Mouse (Mus musculus): ENCODE data around the gene Rnf224.

The Rnf224 gene

GRCm38 (mm10) chr2:25227406-25227805 lies 9.2 kb downstream of the Rnf224 start:
- in situ Hi-C loops (cut with MseI, MboI), result no loop called here

GRCm38 (mm10) chr2:25226864-25227263 lies 9.7 kb downstream of the Rnf224 start:
- in situ Hi-C loops (cut with MseI, MboI), result no loop called here

GRCm38 (mm10) chr2:25225811-25226379 lies 10.7 kb downstream of the Rnf224 start:
- in situ Hi-C loops (cut with MseI, MboI), result no loop called here

DNA sequence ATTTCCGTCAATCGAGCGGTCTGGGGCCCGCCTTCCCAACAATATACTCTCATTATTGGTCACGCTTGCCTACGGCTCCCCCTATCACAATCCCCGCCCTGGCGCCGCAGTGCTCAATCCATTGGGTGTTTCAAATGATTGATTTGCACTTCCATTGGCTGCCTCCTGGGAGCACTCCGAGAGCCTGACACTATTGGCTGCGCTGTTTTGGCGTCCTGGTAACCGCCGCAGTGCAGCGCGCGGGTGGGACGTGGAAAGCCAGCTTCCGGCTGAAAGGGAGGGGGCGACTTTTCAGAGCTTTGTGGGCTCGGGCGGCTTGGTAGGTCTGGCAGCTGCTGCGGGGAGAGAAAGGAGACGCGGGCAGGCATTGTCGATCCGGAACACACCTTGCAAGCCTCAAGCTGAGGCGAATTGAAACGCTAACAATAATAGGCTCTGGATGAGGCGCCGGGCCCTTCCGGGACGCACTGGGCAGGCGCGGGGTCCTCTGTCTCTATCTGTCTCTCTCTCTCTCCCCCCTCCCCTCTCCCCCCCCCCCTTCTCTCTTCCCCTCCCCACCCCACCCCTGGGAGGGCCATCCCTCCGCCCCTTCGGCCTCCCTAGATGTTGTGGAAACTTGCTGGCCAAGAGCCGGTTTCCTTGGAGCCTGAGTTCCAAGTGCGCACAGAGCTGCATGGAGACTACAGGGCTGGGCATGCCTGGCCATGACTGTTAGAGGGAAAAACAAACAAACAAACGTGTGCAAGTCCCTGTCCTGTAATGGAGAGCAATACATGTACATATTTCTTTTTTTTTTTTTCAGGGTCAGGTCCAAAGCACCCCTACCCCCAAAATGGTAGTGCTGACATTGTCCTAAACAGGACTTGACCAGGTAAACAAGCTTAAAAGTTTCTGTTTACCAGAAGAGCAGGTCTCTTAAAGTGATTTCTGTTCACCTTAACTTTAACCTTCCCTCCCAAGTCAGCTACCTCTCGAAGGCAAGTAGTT lies 11.5 kb downstream of the Rnf224 start:
- in situ Hi-C loops (cut with MseI, MboI), result no loop called here

- in situ Hi-C loops (cut with MseI, MboI), result no loop called here
These were observed 12.2 kb downstream of the Rnf224 start, which contains the start of gene Tubb4b for GRCm38 (mm10) chr2:25224492-25224765. Tubb4b (minus strand) TSS chr2:25224702.

DNA sequence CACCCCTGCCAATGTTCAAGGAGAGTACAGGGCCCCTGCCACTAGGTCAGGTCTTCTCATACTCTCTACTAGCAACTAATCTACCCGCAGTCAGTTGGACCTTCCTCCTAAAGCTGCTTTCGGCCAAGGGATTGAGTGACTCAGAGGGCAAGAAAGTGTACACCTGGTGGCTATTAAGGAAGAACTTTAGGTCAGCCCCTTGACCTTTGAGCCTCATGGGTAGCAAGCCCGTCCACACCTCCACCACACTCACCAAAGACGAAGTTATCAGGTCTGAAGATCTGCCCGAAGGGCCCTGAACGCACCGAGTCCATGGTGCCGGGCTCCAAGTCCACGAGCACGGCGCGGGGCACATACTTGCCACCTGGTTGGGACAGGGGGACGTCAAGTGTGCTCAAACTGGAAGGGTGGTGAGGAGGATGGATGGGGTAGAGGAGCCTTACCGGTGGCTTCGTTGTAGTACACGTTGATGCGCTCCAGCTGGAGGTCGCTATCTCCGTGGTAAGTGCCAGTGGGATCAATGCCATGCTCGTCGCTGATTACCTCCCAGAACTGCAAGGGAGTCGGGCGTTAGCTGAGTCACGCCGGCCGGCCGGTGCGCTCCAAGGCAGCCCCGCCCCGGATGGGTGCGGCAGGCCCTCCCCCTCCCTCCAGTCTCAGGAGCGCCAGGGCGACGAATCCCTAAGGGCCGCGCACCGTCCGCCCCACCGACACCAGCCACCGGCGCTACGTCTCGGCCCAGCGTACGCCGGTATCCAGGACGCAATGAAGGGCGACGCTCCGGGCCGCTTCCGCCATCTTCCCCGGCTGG lies 12.7 kb downstream of the Rnf224 start:
- in situ Hi-C loops (cut with MseI, MboI), result no loop called here

GRCm38 (mm10) chr2:25221331-25221772 lies 15.2 kb downstream of the Rnf224 start:
- in situ Hi-C loops (cut with MseI, MboI), result no loop called here

GRCm38 (mm10) chr2:25218445-25218844 lies 18.1 kb downstream of the Rnf224 start, which contains the start of gene Fam166a:
Fam166a (plus strand) TSS chr2:25218745.
- in situ Hi-C loops (cut with MseI, MboI), result no loop called here

GRCm38 (mm10) chr2:25217666-25218065 lies 18.9 kb downstream of the Rnf224 start:
- in situ Hi-C loops (cut with MseI, MboI), result no loop called here

DNA sequence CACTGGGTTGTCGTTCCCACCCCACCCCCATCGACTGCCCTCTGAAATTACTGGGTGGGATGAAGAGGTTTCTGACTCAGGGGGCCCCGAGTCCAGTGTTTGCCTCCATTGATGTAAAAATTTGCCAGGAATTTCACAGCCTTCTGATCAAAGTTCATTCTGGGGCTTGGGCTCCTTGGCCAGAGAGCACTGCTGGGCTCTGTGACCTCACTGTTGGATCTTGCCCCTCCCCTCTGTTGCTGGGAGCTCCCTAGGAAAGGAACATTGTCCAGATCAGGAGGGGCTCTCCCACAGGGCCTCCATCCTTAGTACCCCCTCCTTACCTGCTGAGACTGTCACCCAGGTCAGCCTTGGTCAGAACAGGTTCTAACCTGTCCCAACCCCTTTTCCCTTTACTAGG lies 22.1 kb downstream of the Rnf224 start, which contains the start of gene Stpg3:
TSS of gene Stpg3 (minus strand) at position 194 of the 400 bp plus-strand sequence.
- in situ Hi-C loops (cut with MseI, MboI), result no loop called here

DNA sequence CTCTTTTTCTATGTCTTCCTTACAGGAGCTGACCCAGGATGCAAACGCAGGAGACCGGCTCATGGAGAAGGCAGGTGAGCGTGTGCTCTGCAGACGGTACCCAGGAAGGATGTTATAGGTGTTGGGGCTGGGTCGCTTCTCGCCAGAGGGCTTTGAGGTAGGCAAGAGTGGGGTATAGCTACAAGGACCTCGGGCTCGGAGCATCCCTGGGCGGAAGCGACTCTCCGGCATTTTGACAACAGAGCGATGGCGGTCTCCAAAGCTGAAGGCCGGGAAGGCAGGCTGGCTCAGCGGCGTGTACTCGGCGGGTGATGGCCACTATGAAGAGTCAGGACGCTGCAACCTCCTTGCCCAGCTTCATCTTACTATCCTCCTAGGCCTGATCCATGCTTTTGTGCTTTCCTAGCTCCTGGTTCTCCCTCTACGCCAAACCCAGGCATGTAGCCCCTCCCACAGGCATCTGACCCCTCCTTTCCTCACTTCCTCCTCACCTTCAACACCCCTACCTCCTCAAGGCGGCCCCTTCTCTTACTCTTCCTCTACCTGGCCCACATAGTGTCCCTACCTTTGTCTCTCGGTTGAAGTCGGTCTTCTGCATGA lies 23.2 kb downstream of the Rnf224 start:
- in situ Hi-C loops (cut with MseI, MboI), result no loop called here

DNA sequence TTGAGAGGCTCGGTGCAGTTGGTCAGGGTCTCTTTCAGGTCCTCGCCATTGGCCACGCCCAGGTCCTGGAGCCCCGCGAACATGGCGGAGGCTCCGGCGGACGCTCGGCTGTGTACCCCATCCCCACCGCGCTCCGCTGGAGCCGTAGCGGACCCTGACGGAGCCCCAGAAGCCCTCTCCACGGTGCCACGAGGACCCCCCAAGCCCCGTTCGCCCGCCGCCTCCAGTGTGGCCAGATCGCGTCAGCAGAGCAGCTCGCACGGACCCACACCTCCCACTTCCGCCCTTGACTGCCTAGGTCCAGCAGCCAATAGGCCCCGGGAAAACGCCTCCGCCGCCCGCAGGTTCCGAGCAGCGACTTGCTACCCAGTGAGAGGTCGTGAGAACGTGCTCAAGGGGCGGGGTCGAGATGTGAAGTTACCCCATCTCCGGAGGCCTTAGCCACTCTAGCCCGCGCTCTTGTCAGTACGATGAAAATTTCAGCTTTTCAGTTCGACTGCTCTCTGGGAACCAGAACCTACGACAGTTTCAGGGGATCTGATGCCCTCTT lies 25.4 kb downstream of the Rnf224 start, which contains the start of gene Nelfb:
TSS of gene Nelfb (minus strand) at position 369 of the 550 bp plus-strand sequence.
- in situ Hi-C loops (cut with MseI, MboI), result no loop called here

- in situ Hi-C loops (cut with MseI, MboI), result no loop called here
These were observed 25.9 kb downstream of the Rnf224 start for GRCm38 (mm10) chr2:25210686-25211085.

GRCm38 (mm10) chr2:25207593-25207992 lies 29.0 kb downstream of the Rnf224 start:
- in situ Hi-C loops (cut with MseI, MboI), result no loop called here

DNA sequence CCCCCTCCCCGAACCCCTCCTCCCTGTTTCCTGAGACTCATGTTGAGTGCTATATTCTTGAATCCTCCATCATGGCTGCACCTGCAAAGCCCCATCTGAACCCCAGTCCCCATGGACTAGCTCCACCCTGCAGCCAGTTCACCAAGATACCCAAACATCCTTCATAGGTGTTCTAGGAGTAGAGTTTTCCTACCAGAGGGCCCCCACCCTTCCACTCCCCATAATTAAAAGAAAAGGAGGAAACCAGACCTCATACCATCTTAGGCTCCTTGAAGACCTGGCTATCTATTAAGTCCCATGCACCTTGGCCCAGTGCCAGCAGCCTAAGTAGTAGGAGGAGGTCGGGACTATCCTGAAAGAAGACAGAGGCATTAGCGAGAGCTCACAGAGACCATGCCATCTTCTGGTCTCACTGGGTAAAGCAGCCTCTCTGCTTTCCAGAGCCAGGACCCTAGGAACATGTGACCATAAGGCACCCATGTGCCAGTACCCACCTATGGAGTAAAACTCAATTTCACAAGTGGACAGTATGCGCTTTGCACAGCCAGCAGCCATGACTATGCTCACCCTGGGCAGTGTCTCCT lies 32.9 kb downstream of the Rnf224 start:
- in situ Hi-C loops (cut with MseI, MboI), result no loop called here

GRCm38 (mm10) chr2:25200631-25201030 lies 36.0 kb downstream of the Rnf224 start:
- in situ Hi-C loops (cut with MseI, MboI), result no loop called here

GRCm38 (mm10) chr2:25197946-25198345 lies 38.6 kb downstream of the Rnf224 start:
- in situ Hi-C loops (cut with MseI, MboI), result no loop called here

DNA sequence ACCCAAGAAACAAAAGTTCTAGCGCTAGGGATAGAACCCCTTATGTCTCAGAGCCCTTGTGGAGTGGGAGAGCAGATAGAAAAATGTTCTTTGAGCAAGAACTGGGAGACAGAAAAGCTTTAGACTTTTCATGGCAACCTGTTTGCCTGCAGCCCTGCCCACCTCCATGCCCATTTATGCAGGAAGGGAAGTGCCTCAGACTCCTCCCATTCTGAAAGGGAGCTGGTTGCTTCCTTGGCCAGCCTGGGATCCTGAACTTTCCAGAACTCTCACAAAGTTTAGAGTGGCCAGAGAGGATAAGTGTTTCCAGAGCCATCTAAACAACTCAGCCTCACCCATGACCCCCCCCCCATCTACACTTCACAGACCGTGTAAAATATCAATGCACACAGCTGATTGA lies 39.4 kb downstream of the Rnf224 start:
- in situ Hi-C loops (cut with MseI, MboI), result no loop called here

- in situ Hi-C loops (cut with MseI, MboI), result no loop called here
These were observed 40.2 kb downstream of the Rnf224 start, which contains the start of gene Tor4a for GRCm38 (mm10) chr2:25196172-25196954. Tor4a (minus strand) TSS chr2:25196886.
